ENCODE assay signal across 8 mouse cellular contexts in the genomic region with DNA sequence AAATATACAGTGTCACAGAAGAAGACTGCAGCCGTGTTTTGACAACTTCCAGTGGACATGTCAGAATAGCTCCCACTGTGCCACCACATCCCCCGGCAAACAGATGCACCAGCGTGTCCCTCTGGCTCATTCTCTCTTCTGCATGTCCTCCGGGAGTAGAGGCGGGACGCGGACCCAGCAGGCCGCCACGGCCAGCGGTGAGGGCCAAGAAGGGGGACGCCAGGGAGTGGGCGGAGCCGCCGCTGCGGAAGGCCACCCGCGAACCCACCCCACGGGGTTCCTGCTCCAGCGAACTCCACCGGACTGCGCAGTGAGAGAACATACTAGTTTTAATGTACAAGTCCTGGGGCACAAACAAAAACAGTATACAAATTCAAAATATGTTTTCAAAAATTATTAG.
A peak's percentile ranks its signal among the peaks of the same experiment; 100 is the strongest.
DNase-seq lines count a peak whose midpoint lies in the region; ATAC-seq and TF ChIP-seq lines count a peak whose summit lies in the region.
"Not testable (repeated sequence)": the region's sequence is repeated elsewhere in the genome, so short reads cannot be mapped to it uniquely, and the experiment has no call there.

No protein-coding gene starts in this region.

- not testable (repeated sequence) for TF ChIP-seq EP300 in heart, postnatal 0 days (IDR thresholded peaks at IDR 0.05; ENCODE audit: low read depth); lung, postnatal 0 days (IDR thresholded peaks at IDR 0.05)

- H3K9ac ChIP-seq in heart, embryonic 12.5 days; heart, postnatal 0 days (replicated peaks; ENCODE audit: low read depth, low read length); kidney, embryonic 15.5 days; lung, postnatal 0 days (replicated peaks; ENCODE audit: low read depth); neural tube, embryonic 11.5 days (ENCODE audit: low read length): not testable (repeated sequence)

- WGBS in heart, embryonic 12.5 days = 46% methylated on average over 21 of the region's 21 CpGs
- WGBS in heart, postnatal 0 days = 67% methylated on average over 21 of the region's 21 CpGs
- 68% methylated on average over 21 of the region's 21 CpGs for WGBS in kidney, embryonic 15.5 days
- WGBS in lung, postnatal 0 days = 64% methylated on average over 21 of the region's 21 CpGs
- 52% methylated on average over 21 of the region's 21 CpGs for WGBS in neural tube, embryonic 11.5 days

- not testable (repeated sequence) for H3K27me3 ChIP-seq in G1E (ENCODE audit: insufficient read depth, low read length); heart, embryonic 12.5 days (replicated peaks); heart, postnatal 0 days (ENCODE audit: control insufficient read depth, insufficient read depth, low read length); kidney, embryonic 15.5 days; lung, postnatal 0 days (replicated peaks; ENCODE audit: insufficient read depth, low read length); neural tube, embryonic 11.5 days (ENCODE audit: control insufficient read depth, insufficient read depth, low read length)

- not testable (repeated sequence) for H3K27ac ChIP-seq in heart, embryonic 12.5 days (ENCODE audit: poor library complexity, severe bottlenecking); heart, postnatal 0 days (ENCODE audit: low read depth); kidney, embryonic 15.5 days; lung, postnatal 0 days (ENCODE audit: low read length); neural tube, embryonic 11.5 days (ENCODE audit: low read depth, low read length)

- not testable (repeated sequence) for H3K9me3 ChIP-seq in G1E (replicated peaks); heart, embryonic 12.5 days (replicated peaks); heart, postnatal 0 days (replicated peaks; ENCODE audit: control insufficient read depth, low read length); kidney, embryonic 15.5 days (replicated peaks); lung, postnatal 0 days (ENCODE audit: low read length); neural tube, embryonic 11.5 days (ENCODE audit: control insufficient read depth, low read length)

- H3K36me3 ChIP-seq in G1E (replicated peaks); heart, embryonic 12.5 days; heart, postnatal 0 days (replicated peaks; ENCODE audit: control insufficient read depth, insufficient read depth, low read length); kidney, embryonic 15.5 days; lung, postnatal 0 days (ENCODE audit: insufficient read depth, low read length); neural tube, embryonic 11.5 days (ENCODE audit: control insufficient read depth, insufficient read depth, low read length): not testable (repeated sequence)

- peak overlapping the region; percentile 48 for H3K4me2 ChIP-seq in heart, embryonic 12.5 days
- not testable (repeated sequence) for H3K4me2 ChIP-seq in heart, postnatal 0 days (ENCODE audit: low read depth, low read length); lung, postnatal 0 days (replicated peaks; ENCODE audit: low read depth, low read length); neural tube, embryonic 11.5 days (ENCODE audit: low read depth)
- H3K4me2 ChIP-seq in kidney, embryonic 15.5 days = 0 out of 2 replicates have a peak overlapping the region, but pooled peaks have one; percentile 14

- not testable (repeated sequence) for H3K4me1 ChIP-seq in G1E (ENCODE audit: insufficient read depth, low read depth, low read length); heart, embryonic 12.5 days (replicated peaks); heart, postnatal 0 days (ENCODE audit: control insufficient read depth, insufficient read depth); kidney, embryonic 15.5 days; lung, postnatal 0 days (ENCODE audit: insufficient read depth, low read depth, low read length); neural tube, embryonic 11.5 days (ENCODE audit: control insufficient read depth, insufficient read depth, low read length)

- DNase-seq in G1E (ENCODE audit: low spot score); heart, postnatal 0 days (ENCODE audit: low spot score); lung, postnatal 0 days (ENCODE audit: low spot score); neural tube, embryonic 11.5 days (ENCODE audit: low spot score): not testable (repeated sequence)

- H3K4me3 ChIP-seq in G1E (ENCODE audit: low read depth, low read length); heart, embryonic 12.5 days; heart, postnatal 0 days (ENCODE audit: low read depth, low read length); kidney, embryonic 15.5 days (replicated peaks); lung, postnatal 0 days (ENCODE audit: low read depth, low read length); neural tube, embryonic 11.5 days (ENCODE audit: low read depth, low read length): not testable (repeated sequence)

- ATAC-seq in G1E (ENCODE audit: extremely low read depth, insufficient number of reproducible peaks, low FRiP score, poor library complexity, severe bottlenecking) = peak; percentile 40; the same call in 1 of the 2 replicates
- ATAC-seq in erythroid progenitor cell, adult 5-6 weeks (replicated peaks; ENCODE audit: low FRiP score, poor library complexity, severe bottlenecking) = 0 out of 2 replicates have a peak, but pooled peaks have one; percentile 42
- ATAC-seq in heart, embryonic 12.5 days (ENCODE audit: insufficient number of reproducible peaks, low FRiP score); kidney, embryonic 15.5 days (replicated peaks; ENCODE audit: low FRiP score): not testable (repeated sequence)
- peak; percentile 47; the same call in 1 of the 2 replicates for ATAC-seq in heart, postnatal 0 days (ENCODE audit: insufficient read depth, low read depth)
- ATAC-seq in lung, postnatal 0 days = peak; percentile 46; the same call in 1 of the 2 replicates
- peak; percentile 55; the same call in 1 of the 2 replicates for ATAC-seq in megakaryocyte-erythroid progenitor cell, adult 5-6 weeks (replicated peaks; ENCODE audit: low FRiP score, low TSS enrichment, poor library complexity, severe bottlenecking)
- 0 out of 2 replicates have a peak, but pooled peaks have one; percentile 27 for ATAC-seq in neural tube, embryonic 11.5 days (ENCODE audit: insufficient read depth, low FRiP score, low TSS enrichment)

- TF ChIP-seq CTCF in G1E (IDR thresholded peaks at IDR 0.05; ENCODE audit: low read depth, low read length); heart, postnatal 0 days (IDR thresholded peaks at IDR 0.05; ENCODE audit: low read depth); lung, postnatal 0 days (IDR thresholded peaks at IDR 0.05): not testable (repeated sequence)
